In the genomic region with DNA sequence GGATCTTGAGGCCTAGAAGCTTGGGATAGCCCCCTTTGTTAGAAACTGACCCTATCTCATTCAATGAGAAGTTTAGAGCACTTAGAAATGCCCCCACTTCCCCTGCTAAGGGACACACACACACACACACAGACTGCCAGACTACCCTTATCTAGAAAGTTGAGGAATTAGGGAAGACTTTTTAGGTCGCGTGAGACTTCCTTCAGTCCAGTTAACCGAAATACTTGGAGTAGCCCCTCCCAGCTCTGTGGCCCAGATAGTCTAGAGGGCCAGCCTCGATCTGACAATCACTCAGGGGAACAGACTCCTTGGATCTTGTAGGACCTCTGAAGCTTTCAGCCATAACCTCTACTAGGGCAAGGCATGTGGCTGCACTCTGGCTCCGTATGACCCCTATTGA, we compare ENCODE assay signal across 21 mouse cellular contexts. TPM values are rescaled to one million over a fixed set of nuclear protein-coding genes. Genes with fewer than 3 reads are reported as not detected.
DNase-seq lines count a peak whose midpoint lies in the region; ATAC-seq lines count a peak whose summit lies in the region.
"Had no signal": no experiment of that assay in that cellular context is flagged by ENCODE, and none has a peak within 500 bp of the region (broad histone marks: within the 10 kb centered on the region; RNA-seq: fewer than 3 reads in every experiment).

No protein-coding gene starts in this region.

- 18% methylated on average over 5 of the region's 5 CpGs for WGBS in heart, embryonic 16.5 days
- 18% methylated on average over 5 of the region's 5 CpGs for WGBS in liver, embryonic 11.5 days
- WGBS in intestine, embryonic 15.5 days, result 28% methylated on average over 5 of the region's 5 CpGs
- WGBS in liver, embryonic 15.5 days (ENCODE audit: insufficient replicate concordance), result 23% methylated on average over 5 of the region's 5 CpGs
- WGBS in forebrain, embryonic 12.5 days, result 39% methylated on average over 5 of the region's 5 CpGs

- peaks cover 5% of the 10 kb centered on the region; the same call in 1 of the 2 replicates for H3K27me3 ChIP-seq in heart, embryonic 16.5 days (ENCODE audit: control insufficient read depth, insufficient read depth, low read length)
- no peaks in the 10 kb centered on the region for H3K27me3 ChIP-seq in liver, embryonic 11.5 days (replicated peaks; ENCODE audit: control insufficient read depth, insufficient read depth, low read length)
- H3K27me3 ChIP-seq in intestine, embryonic 15.5 days (replicated peaks), result no peaks in the 10 kb centered on the region
- H3K27me3 ChIP-seq in liver, embryonic 15.5 days, result peaks cover 11% of the 10 kb centered on the region
- peaks cover 25% of the 10 kb centered on the region for H3K27me3 ChIP-seq in forebrain, embryonic 12.5 days
- H3K27me3 ChIP-seq: Patski had no signal

- H3K36me3 ChIP-seq in heart, embryonic 16.5 days (ENCODE audit: control insufficient read depth, insufficient read depth), result no peaks in the 10 kb centered on the region
- no peaks in the 10 kb centered on the region for H3K36me3 ChIP-seq in liver, embryonic 11.5 days (ENCODE audit: control insufficient read depth, insufficient read depth, low read length)
- no peaks in the 10 kb centered on the region for H3K36me3 ChIP-seq in intestine, embryonic 15.5 days
- no peaks in the 10 kb centered on the region for H3K36me3 ChIP-seq in liver, embryonic 15.5 days (replicated peaks)
- no peaks in the 10 kb centered on the region for H3K36me3 ChIP-seq in forebrain, embryonic 12.5 days (replicated peaks)
- H3K36me3 ChIP-seq: lung, embryonic 15.5 days; midbrain, embryonic 12.5 days; neural tube, embryonic 12.5 days had no signal

- H3K4me2 ChIP-seq in heart, embryonic 16.5 days (ENCODE audit: low read depth, low read length), result peak overlapping the region; percentile 15; the same call in 1 of the 2 replicates
- peak overlapping the region; percentile 43; the same call in 1 of the 2 replicates for H3K4me2 ChIP-seq in liver, embryonic 11.5 days
- peak overlapping the region; percentile 50 for H3K4me2 ChIP-seq in intestine, embryonic 15.5 days (replicated peaks)
- 0 out of 2 replicates have a peak overlapping the region, but pooled peaks have one; percentile 21 for H3K4me2 ChIP-seq in liver, embryonic 15.5 days
- no peak overlapping the region for H3K4me2 ChIP-seq in forebrain, embryonic 12.5 days
- H3K4me2 ChIP-seq: forebrain, embryonic 13.5 days; midbrain, embryonic 12.5 days; neural tube, embryonic 12.5 days had no signal

- H3K4me3 ChIP-seq in heart, embryonic 16.5 days (ENCODE audit: low read length), result no peak overlapping the region
- H3K4me3 ChIP-seq in liver, embryonic 11.5 days (ENCODE audit: low read depth, low read length), result no peak overlapping the region
- no peak overlapping the region for H3K4me3 ChIP-seq in intestine, embryonic 15.5 days (replicated peaks)
- H3K4me3 ChIP-seq in liver, embryonic 15.5 days (replicated peaks), result no peak overlapping the region
- no peak overlapping the region for H3K4me3 ChIP-seq in forebrain, embryonic 12.5 days (replicated peaks)
- H3K4me3 ChIP-seq: forebrain, embryonic 13.5 days; lung, embryonic 15.5 days; midbrain, embryonic 12.5 days; neural tube, embryonic 12.5 days had no signal

- intact Hi-C loops in heart, postnatal 10 days (cut with DNase I), result no loop called here

- H3K9ac ChIP-seq in heart, embryonic 16.5 days (ENCODE audit: low read length), result no peak overlapping the region
- H3K9ac ChIP-seq in liver, embryonic 11.5 days (ENCODE audit: low read depth, low read length), result no peak overlapping the region; the same call in 1 of the 2 replicates
- H3K9ac ChIP-seq in intestine, embryonic 15.5 days, result no peak overlapping the region; the same call in 1 of the 2 replicates
- H3K9ac ChIP-seq in liver, embryonic 15.5 days, result no peak overlapping the region
- no peak overlapping the region for H3K9ac ChIP-seq in forebrain, embryonic 12.5 days
- H3K9ac ChIP-seq: forebrain, embryonic 13.5 days; lung, embryonic 15.5 days; midbrain, embryonic 12.5 days; neural tube, embryonic 12.5 days had no signal

- H3K9me3 ChIP-seq in heart, embryonic 16.5 days (replicated peaks; ENCODE audit: control insufficient read depth, low read length), result no peaks in the 10 kb centered on the region
- no peaks in the 10 kb centered on the region for H3K9me3 ChIP-seq in liver, embryonic 11.5 days (ENCODE audit: control insufficient read depth, low read length)
- H3K9me3 ChIP-seq in intestine, embryonic 15.5 days, result no peaks in the 10 kb centered on the region
- H3K9me3 ChIP-seq in liver, embryonic 15.5 days (replicated peaks), result no peaks in the 10 kb centered on the region
- no peaks in the 10 kb centered on the region for H3K9me3 ChIP-seq in forebrain, embryonic 12.5 days
- H3K9me3 ChIP-seq: forebrain, embryonic 13.5 days; lung, embryonic 15.5 days; midbrain, embryonic 12.5 days; neural tube, embryonic 12.5 days had no signal

- H3K4me1 ChIP-seq in heart, embryonic 16.5 days (ENCODE audit: control insufficient read depth, insufficient read depth, low read length), result peaks cover 7% of the 10 kb centered on the region; the same call in 1 of the 2 replicates
- H3K4me1 ChIP-seq in liver, embryonic 11.5 days (replicated peaks; ENCODE audit: control insufficient read depth, insufficient read depth, low read length), result peaks cover 19% of the 10 kb centered on the region
- peaks cover 15% of the 10 kb centered on the region; the same call in 1 of the 2 replicates for H3K4me1 ChIP-seq in intestine, embryonic 15.5 days (replicated peaks)
- H3K4me1 ChIP-seq in liver, embryonic 15.5 days (replicated peaks), result peaks cover 31% of the 10 kb centered on the region
- no peaks in the 10 kb centered on the region for H3K4me1 ChIP-seq in forebrain, embryonic 12.5 days
- H3K4me1 ChIP-seq: forebrain, embryonic 13.5 days; lung, embryonic 15.5 days; midbrain, embryonic 12.5 days; neural tube, embryonic 12.5 days had no signal

- ATAC-seq in heart, embryonic 16.5 days (replicated peaks; ENCODE audit: extremely low read depth, insufficient read depth, low FRiP score), result no peak
- no peak for ATAC-seq in liver, embryonic 11.5 days (replicated peaks; ENCODE audit: low FRiP score)
- ATAC-seq in intestine, embryonic 15.5 days, result no peak
- no peak for ATAC-seq in liver, embryonic 15.5 days (ENCODE audit: insufficient read depth)
- ATAC-seq in forebrain, embryonic 12.5 days (ENCODE audit: low FRiP score), result no peak
- ATAC-seq: forebrain, embryonic 13.5 days; hindbrain, embryonic 16.5 days; Patski had no signal

- no peak for DNase-seq in heart, postnatal 10 days
- DNase-seq in liver, embryonic 11.5 days (ENCODE audit: low spot score), result no peak
- DNase-seq in liver, result no peak
- DNase-seq: adrenal gland, adult 8-10 months; cerebellum, adult 9-10 months; thymus, postnatal 36 days had no signal

- H3K27ac ChIP-seq in heart, embryonic 16.5 days (ENCODE audit: low read length), result no peak overlapping the region
- H3K27ac ChIP-seq in liver, embryonic 11.5 days (ENCODE audit: low read depth, low read length), result no peak overlapping the region
- H3K27ac ChIP-seq in intestine, embryonic 15.5 days, result no peak overlapping the region
- H3K27ac ChIP-seq in liver, embryonic 15.5 days (replicated peaks), result no peak overlapping the region
- no peak overlapping the region for H3K27ac ChIP-seq in forebrain, embryonic 12.5 days
- H3K27ac ChIP-seq: forebrain, embryonic 13.5 days; lung, embryonic 15.5 days; macrophage; midbrain, embryonic 12.5 days; neural tube, embryonic 12.5 days had no signal

RNA-seq across cellular contexts. Expression of a gene that starts 6.6 kb away (rescaled TPM):
- 0.89 and 2.4 TPM in 2 replicates for polyA plus RNA-seq in heart, embryonic 16.5 days (2015; fragmentation: Nextera tagmentation; extraction: Ambion mirVana)
- total RNA-seq in heart, postnatal 10 days (2021), result not detected
- polyA plus RNA-seq in liver, embryonic 11.5 days (2014; fragmentation: Nextera tagmentation; extraction: Ambion mirVana), result 4.2 and 4.9 TPM in 2 replicates
- 46.5 and 63.7 TPM in 2 replicates for polyA plus RNA-seq in intestine, embryonic 15.5 days (2015; fragmentation: Nextera tagmentation; extraction: Ambion mirVana)
- 13.8 and 22.1 TPM in 2 replicates for polyA plus RNA-seq in liver, embryonic 15.5 days (2015; fragmentation: Nextera tagmentation; extraction: Ambion mirVana)
- 0.58 and 2.3 TPM in 2 replicates for polyA plus RNA-seq in forebrain, embryonic 12.5 days (2016; fragmentation: Nextera tagmentation; extraction: Ambion mirVana)
- total RNA-seq: gastrocnemius, adult 8-10 months had no signal
- polyA plus RNA-seq: macrophage had no signal

RNA-seq across cellular contexts. Expression of a gene that starts 7.9 kb away (rescaled TPM):
- polyA plus RNA-seq in heart, embryonic 16.5 days (2015; fragmentation: Nextera tagmentation; extraction: Ambion mirVana), result 1.5 and 2.7 TPM in 2 replicates
- total RNA-seq in heart, postnatal 10 days (2021), result 1 to 10 TPM; 1.0 to 1.2 TPM
- polyA plus RNA-seq in liver, embryonic 11.5 days (2014; fragmentation: Nextera tagmentation; extraction: Ambion mirVana), result 0.48 and 0.52 TPM in 2 replicates
- 2.1 and 2.7 TPM in 2 replicates for polyA plus RNA-seq in intestine, embryonic 15.5 days (2015; fragmentation: Nextera tagmentation; extraction: Ambion mirVana)
- polyA plus RNA-seq in liver, embryonic 15.5 days (2015; fragmentation: Nextera tagmentation; extraction: Ambion mirVana), result 0.06 and 0.15 TPM in 2 replicates
- 5.5 and 7.4 TPM in 2 replicates for polyA plus RNA-seq in forebrain, embryonic 12.5 days (2016; fragmentation: Nextera tagmentation; extraction: Ambion mirVana)
- total RNA-seq: granulocyte monocyte progenitor cell, adult 5-6 weeks; hematopoietic stem cell, adult 5-6 weeks had no signal
- polyA plus RNA-seq: macrophage had no signal

RNA-seq across cellular contexts. Expression of a gene that starts 21.1 kb away (rescaled TPM):
- polyA plus RNA-seq in heart, embryonic 16.5 days (2015; fragmentation: Nextera tagmentation; extraction: Ambion mirVana), result 9.7 and 11.3 TPM in 2 replicates
- total RNA-seq in heart, postnatal 10 days (2021), result 1 to 10 TPM; 6.8 to 8.7 TPM
- polyA plus RNA-seq in liver, embryonic 11.5 days (2014; fragmentation: Nextera tagmentation; extraction: Ambion mirVana), result 0.52 and 1.2 TPM in 2 replicates
- 7.5 and 7.9 TPM in 2 replicates for polyA plus RNA-seq in intestine, embryonic 15.5 days (2015; fragmentation: Nextera tagmentation; extraction: Ambion mirVana)
- polyA plus RNA-seq in liver, embryonic 15.5 days (2015; fragmentation: Nextera tagmentation; extraction: Ambion mirVana), result 0.75 and 1.3 TPM in 2 replicates
- polyA plus RNA-seq in forebrain, embryonic 12.5 days (2016; fragmentation: Nextera tagmentation; extraction: Ambion mirVana), result 0.74 and 0.90 TPM in 2 replicates
- polyA plus RNA-seq: C2C12, Patski had no signal

RNA-seq across cellular contexts. Expression of a gene that starts 50.3 kb away (rescaled TPM):
- polyA plus RNA-seq in heart, embryonic 16.5 days (2015; fragmentation: Nextera tagmentation; extraction: Ambion mirVana), result 26.9 and 28.5 TPM in 2 replicates
- 10 to 100 TPM; 42.8 to 44.0 TPM for total RNA-seq in heart, postnatal 10 days (2021)
- polyA plus RNA-seq in liver, embryonic 11.5 days (2014; fragmentation: Nextera tagmentation; extraction: Ambion mirVana), result 44.5 and 48.8 TPM in 2 replicates
- 39.8 and 46.7 TPM in 2 replicates for polyA plus RNA-seq in intestine, embryonic 15.5 days (2015; fragmentation: Nextera tagmentation; extraction: Ambion mirVana)
- 62.1 and 74.6 TPM in 2 replicates for polyA plus RNA-seq in liver, embryonic 15.5 days (2015; fragmentation: Nextera tagmentation; extraction: Ambion mirVana)
- polyA plus RNA-seq in forebrain, embryonic 12.5 days (2016; fragmentation: Nextera tagmentation; extraction: Ambion mirVana), result 23.5 and 24.4 TPM in 2 replicates

RNA-seq across cellular contexts. Expression of a gene that starts 50.7 kb away (rescaled TPM):
- polyA plus RNA-seq in heart, embryonic 16.5 days (2015; fragmentation: Nextera tagmentation; extraction: Ambion mirVana), result 90.4 and 90.5 TPM in 2 replicates
- total RNA-seq in heart, postnatal 10 days (2021), result 10 to 100 TPM; 67.9 to 75.9 TPM
- polyA plus RNA-seq in liver, embryonic 11.5 days (2014; fragmentation: Nextera tagmentation; extraction: Ambion mirVana), result 272 and 328 TPM in 2 replicates
- polyA plus RNA-seq in intestine, embryonic 15.5 days (2015; fragmentation: Nextera tagmentation; extraction: Ambion mirVana), result 147 and 156 TPM in 2 replicates
- polyA plus RNA-seq in liver, embryonic 15.5 days (2015; fragmentation: Nextera tagmentation; extraction: Ambion mirVana), result 65.7 and 68.7 TPM in 2 replicates
- 204 and 215 TPM in 2 replicates for polyA plus RNA-seq in forebrain, embryonic 12.5 days (2016; fragmentation: Nextera tagmentation; extraction: Ambion mirVana)
